Mouse (Mus musculus) C2C12 (cell line): ENCODE data around the gene Ptprm. TPM values are rescaled to one million over a fixed set of nuclear protein-coding genes. Genes with fewer than 3 reads are reported as not detected.

ENCODE experiments used
- H3K27me3 ChIP-seq: one replicate; pipeline ENCODE4 v1.6.1; 2011; ENCODE audit not compliant: control insufficient read depth, insufficient read depth, insufficient read length
- H3K36me3 ChIP-seq: one replicate; pipeline ENCODE4 v1.6.1; 2011; ENCODE audit not compliant: control insufficient read depth, insufficient read depth
- H3K4me3 ChIP-seq: one replicate; pipeline ENCODE4 v1.5.1; 2011; ENCODE audit warnings: mild to moderate bottlenecking, control low read depth; ENCODE audit not compliant: poor library complexity, insufficient read depth, severe bottlenecking
- H3K79me2 ChIP-seq: one replicate; pipeline ENCODE4 v1.6.1; 2011; ENCODE audit not compliant: control insufficient read depth, insufficient read depth
- H3K79me3 ChIP-seq: one replicate; pipeline ENCODE4 v1.6.1; 2011; ENCODE audit warnings: low read depth, control low read depth
- H3ac ChIP-seq: one replicate; pipeline ENCODE3; 2011; ENCODE audit warnings: low read depth; ENCODE audit not compliant: control insufficient read depth, insufficient read length
- CEBPB ChIP-seq: IDR thresholded peaks from one replicate; pipeline ENCODE4 v1.6.1; 2011; ENCODE audit warnings: low read depth, mild to moderate bottlenecking, control low read depth, moderate library complexity
- CTCF ChIP-seq: IDR thresholded peaks from one replicate; pipeline ENCODE4 v1.5.1; 2011; ENCODE audit not compliant: control insufficient read depth, insufficient read depth, insufficient read length
- FOSL1 ChIP-seq: IDR thresholded peaks from one replicate; pipeline ENCODE4 v1.8.0; 2011; ENCODE audit warnings: mild to moderate bottlenecking, low read length; ENCODE audit not compliant: poor library complexity, insufficient read depth, severe bottlenecking
- MAX ChIP-seq: IDR thresholded peaks from one replicate; pipeline ENCODE4 v1.6.1; 2011; ENCODE audit warnings: mild to moderate bottlenecking, control low read depth
- MYOD1 ChIP-seq: IDR thresholded peaks from one replicate; pipeline ENCODE4 v1.6.1; 2011; ENCODE audit warnings: low read depth; ENCODE audit not compliant: control insufficient read depth, insufficient read length
- MYOG ChIP-seq: IDR thresholded peaks from one replicate; pipeline ENCODE4 v1.6.1; 2011; ENCODE audit not compliant: control insufficient read depth, insufficient read length; ENCODE audit errors: extremely low read depth
- USF1 ChIP-seq: IDR thresholded peaks from one replicate; pipeline ENCODE4 v1.6.1; 2011; ENCODE audit warnings: low read depth, mild to moderate bottlenecking, control low read depth, moderate library complexity
- polyA plus RNA-seq: library from polyadenylated mRNA; unstranded; fragments of >200 nt; fragmentation: generic; extraction: Trizol; gene quantifications from one replicate; pipeline ENCODE4 v1.2.1, GENCODE M21; 2012; ENCODE audit warnings: missing spikeins

The Ptprm gene
- polyA plus RNA-seq, 1 experiment: 4.4 TPM

DNA sequence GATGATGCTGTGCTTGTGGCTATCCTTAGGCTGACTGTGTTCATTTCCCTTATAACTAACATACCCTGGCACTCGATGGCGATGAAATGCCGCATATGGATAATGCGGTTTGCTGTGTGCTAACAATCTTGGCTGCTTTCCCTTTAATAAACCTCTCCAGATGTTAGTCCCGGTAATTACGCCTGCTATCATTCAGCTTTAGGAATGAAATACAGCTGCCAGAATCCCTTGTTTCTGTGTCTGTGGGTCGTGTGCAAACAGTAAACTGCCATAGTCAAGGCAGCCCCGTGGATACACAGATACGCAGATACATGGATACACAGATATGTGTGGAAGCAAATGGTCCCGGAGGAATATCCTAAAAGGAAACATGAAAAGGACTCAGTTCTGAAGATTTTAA lies 116.8 kb downstream of the Ptprm start:
- Histone ChIP-seq H3K79me2 (no peaks in the 10 kb centered on the region), H3K36me3 (no peaks in the 10 kb centered on the region), H3K79me3 (no peaks in the 10 kb centered on the region), H3K27me3 (no peaks in the 10 kb centered on the region), H3ac (no peak overlapping the region), H3K4me3 (no peak overlapping the region)
- TF ChIP-seq USF1 (no peak), CTCF (no peak), CEBPB (no peak), FOSL1 (no peak), MAX (no peak), MYOD1 (no peak), MYOG (no peak)

GRCm38 (mm10) chr17:67233063-67233462 lies 121.2 kb downstream of the Ptprm start:
- no peaks in the 10 kb centered on the region for H3K79me2 ChIP-seq
- peak; percentile 60 for TF ChIP-seq USF1
- no peak for TF ChIP-seq CTCF
- TF ChIP-seq MAX: peak; percentile 40
- H3K79me3 ChIP-seq: no peaks in the 10 kb centered on the region
- H3ac ChIP-seq: no peak overlapping the region
- H3K4me3 ChIP-seq: no peak overlapping the region
- no peaks in the 10 kb centered on the region for H3K36me3 ChIP-seq
- no peaks in the 10 kb centered on the region for H3K27me3 ChIP-seq

DNA sequence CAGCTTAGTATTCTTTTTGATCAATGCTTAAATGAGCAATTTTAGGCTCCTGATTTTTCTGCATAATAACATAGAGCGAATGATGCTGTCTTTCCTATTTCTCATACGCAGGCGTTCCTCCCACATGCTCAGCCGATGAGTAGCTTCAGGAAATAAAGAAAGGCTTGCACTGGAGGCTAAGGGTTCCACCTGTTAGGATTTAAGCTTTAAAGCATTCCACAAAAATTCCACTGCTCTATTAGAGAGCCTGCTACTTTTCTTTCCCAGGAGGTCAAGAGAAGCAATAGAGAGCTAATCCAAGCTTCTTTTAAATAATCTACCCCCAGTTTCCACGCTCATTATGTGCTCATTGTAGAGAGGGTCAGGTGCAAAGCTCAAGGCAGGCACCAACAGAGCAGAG lies 127.3 kb downstream of the Ptprm start:
- TF ChIP-seq MYOG (no peak), MAX (no peak), FOSL1 (no peak), USF1 (no peak), CEBPB (no peak), MYOD1 (no peak), CTCF (no peak)
- H3K36me3 ChIP-seq: no peaks in the 10 kb centered on the region
- H3ac ChIP-seq: no peak overlapping the region
- H3K4me3 ChIP-seq: no peak overlapping the region
- no peaks in the 10 kb centered on the region for H3K79me3 ChIP-seq
- H3K27me3 ChIP-seq: no peaks in the 10 kb centered on the region
- no peaks in the 10 kb centered on the region for H3K79me2 ChIP-seq

- H3K79me2 ChIP-seq: no peaks in the 10 kb centered on the region
- no peak overlapping the region for H3K4me3 ChIP-seq
- H3K27me3 ChIP-seq: no peaks in the 10 kb centered on the region
- H3ac ChIP-seq: no peak overlapping the region
- no peaks in the 10 kb centered on the region for H3K79me3 ChIP-seq
- H3K36me3 ChIP-seq: no peaks in the 10 kb centered on the region
- TF ChIP-seq MYOG (no peak), CTCF (no peak), USF1 (no peak), MAX (no peak), CEBPB (no peak), FOSL1 (no peak), MYOD1 (no peak)
Measured at GRCm38 (mm10) chr17:67215326-67215725, 138.9 kb downstream of the Ptprm start.

DNA sequence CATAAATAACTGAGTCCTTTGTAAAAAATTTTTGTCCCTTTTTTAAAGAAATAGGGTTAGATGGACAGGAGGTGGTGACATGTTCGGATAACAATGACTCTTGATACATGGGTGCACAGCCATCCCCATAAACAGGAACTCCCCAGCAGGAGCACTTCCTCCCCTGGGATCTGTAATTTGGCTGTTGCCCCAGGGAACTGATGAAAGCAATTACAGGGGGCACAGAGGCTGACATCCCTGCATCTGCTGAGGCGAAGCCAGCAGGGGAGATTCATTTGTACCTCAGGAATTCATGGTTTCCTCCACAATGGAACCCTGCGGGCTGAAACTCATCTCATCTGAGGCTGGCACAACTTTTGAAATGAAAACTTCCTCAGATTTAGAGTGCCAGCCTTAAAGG lies 140.5 kb downstream of the Ptprm start:
- Histone ChIP-seq H3K36me3 (no peaks in the 10 kb centered on the region), H3K79me3 (no peaks in the 10 kb centered on the region), H3K4me3 (no peak overlapping the region), H3K27me3 (no peaks in the 10 kb centered on the region), H3K79me2 (no peaks in the 10 kb centered on the region), H3ac (no peak overlapping the region)
- TF ChIP-seq CEBPB (no peak), CTCF (no peak), MYOD1 (no peak)

DNA sequence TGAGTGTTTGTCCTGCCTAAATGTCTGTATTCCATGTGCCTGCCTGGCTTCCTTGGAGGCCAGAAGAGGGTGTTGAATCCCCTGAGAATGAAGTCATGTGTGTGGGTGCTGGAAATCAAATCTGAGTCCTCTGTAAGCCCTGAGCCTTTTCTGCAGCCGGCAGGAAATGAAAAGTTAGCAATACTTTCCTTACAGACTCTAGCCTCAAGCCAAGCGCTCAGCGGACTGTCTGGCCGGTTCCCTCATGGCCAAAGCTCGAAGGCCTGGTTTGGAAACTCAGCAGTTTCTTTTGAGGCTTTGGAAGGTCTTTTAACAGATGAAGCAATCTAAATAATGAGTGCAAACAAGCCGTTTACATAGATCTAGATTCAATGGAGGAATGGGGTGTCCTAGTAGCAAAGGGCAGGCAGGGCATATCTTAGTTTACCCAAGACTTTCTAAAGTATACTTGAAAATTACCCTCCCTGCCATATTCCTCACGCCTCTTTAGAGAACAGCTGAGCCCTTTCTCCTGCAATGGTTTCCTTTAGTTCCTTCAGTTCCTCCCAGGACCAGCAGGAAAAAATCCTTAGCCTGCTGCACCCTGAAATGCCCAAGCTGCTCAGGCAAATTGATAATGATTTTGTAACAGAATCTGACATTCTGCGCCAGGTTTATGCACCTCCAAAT lies 144.4 kb downstream of the Ptprm start:
- Histone ChIP-seq H3K79me3 (no peaks in the 10 kb centered on the region), H3K36me3 (no peaks in the 10 kb centered on the region), H3ac (no peak overlapping the region), H3K79me2 (no peaks in the 10 kb centered on the region), H3K4me3 (no peak overlapping the region), H3K27me3 (no peaks in the 10 kb centered on the region)
- no peak for TF ChIP-seq CTCF
- no peak for TF ChIP-seq MAX
- TF ChIP-seq USF1: no peak
- TF ChIP-seq CEBPB: no peak
- no peak for TF ChIP-seq FOSL1
- TF ChIP-seq MYOG: no peak
- TF ChIP-seq MYOD1: no peak
